Mouse (Mus musculus) spleen, adult 2 months (tissue): ENCODE data around the gene Aqp7.

Experiments used
- CTCF ChIP-seq: fragments of 200-500 bp; IDR thresholded peaks from 2 replicates; pipeline ENCODE4 v1.5.1; 2011; ENCODE audit warnings: mild to moderate bottlenecking, inconsistent platforms; ENCODE audit not compliant: insufficient read depth, insufficient read length, insufficient replicate concordance; ENCODE audit errors: extremely low read depth
- POLR2A ChIP-seq: fragments of 200-500 bp; IDR thresholded peaks from 2 replicates; pipeline ENCODE4 v1.6.1; 2011; ENCODE audit warnings: low read depth, low read length, inconsistent platforms

GRCm38 (mm10) chr4:41063351-41063750 is 15.4 kb upstream of the Aqp7 start:
- TF ChIP-seq CTCF (no peak), POLR2A (no peak)
